Mouse (Mus musculus) intestine, embryonic 16.5 days (tissue): ENCODE results near the gene Cacna1a. TPM values are rescaled to one million over a fixed set of nuclear protein-coding genes. Genes with fewer than 3 reads are reported as not detected.

Experiments
- ATAC-seq: fragments of 200-750 bp; cut with Nextera tagmentation; 2 replicates; pipeline ENCODE4 v1.8.0; 2017; ENCODE audit warnings: moderate TSS enrichment, moderate library complexity
- H3K27ac ChIP-seq: fragments of 300-500 bp; sonication (generic); 2 replicates; pipeline ENCODE4 v1.5.1; 2014; ENCODE audit warnings: mild to moderate bottlenecking, low read length
- H3K27me3 ChIP-seq: fragments of 300-500 bp; sonication (generic); replicated peaks from 2 replicates; pipeline ENCODE4 v1.6.1; 2014; ENCODE audit warnings: low read length, control low read depth, mixed read lengths; ENCODE audit not compliant: control insufficient read depth, insufficient read depth
- H3K36me3 ChIP-seq: fragments of 300-500 bp; sonication (generic); 2 replicates; pipeline ENCODE4 v1.6.1; 2014; ENCODE audit warnings: low read length, control low read depth; ENCODE audit not compliant: control insufficient read depth, insufficient read depth
- H3K4me1 ChIP-seq: fragments of 300-500 bp; sonication (generic); 2 replicates; pipeline ENCODE4 v1.6.1; 2014; ENCODE audit warnings: low read length, control low read depth, mixed read lengths; ENCODE audit not compliant: control insufficient read depth, insufficient read depth
- H3K4me2 ChIP-seq: fragments of 300-500 bp; sonication (generic); 2 replicates; pipeline ENCODE4 v1.6.1; 2014; ENCODE audit warnings: low read depth, low read length, control low read depth
- H3K4me3 ChIP-seq: fragments of 300-500 bp; sonication (generic); 2 replicates; pipeline ENCODE4 v1.5.1; 2014; ENCODE audit warnings: mild to moderate bottlenecking, low read length
- H3K9ac ChIP-seq: fragments of 300-500 bp; sonication (generic); 2 replicates; pipeline ENCODE4 v1.6.1; 2014; ENCODE audit warnings: low read depth, low read length
- H3K9me3 ChIP-seq: fragments of 300-500 bp; sonication (generic); 2 replicates; pipeline ENCODE4 v1.6.1; 2016; ENCODE audit warnings: low read length, control low read depth; ENCODE audit not compliant: control insufficient read depth
- WGBS: fragments of 180-500 bp; shearing (Covaris S2); extraction: QIAGEN DNeasy Blood & Tissue Kit; methylation state at CpG from one replicate; pipeline ENCODE4 v1.1.7; 2014; 5-methylcytosine and 5-hydroxymethylcytosine counted together
- polyA plus RNA-seq: library from polyadenylated mRNA; unstranded; fragments of >200 nt; fragmentation: Nextera tagmentation; extraction: Ambion mirVana; gene quantifications from 2 replicates; pipeline ENCODE4 v1.2.1, GENCODE M21; 2015

The Cacna1a gene
- polyA plus RNA-seq, 1 experiment from 2014 or later = 2.5 TPM

DNA sequence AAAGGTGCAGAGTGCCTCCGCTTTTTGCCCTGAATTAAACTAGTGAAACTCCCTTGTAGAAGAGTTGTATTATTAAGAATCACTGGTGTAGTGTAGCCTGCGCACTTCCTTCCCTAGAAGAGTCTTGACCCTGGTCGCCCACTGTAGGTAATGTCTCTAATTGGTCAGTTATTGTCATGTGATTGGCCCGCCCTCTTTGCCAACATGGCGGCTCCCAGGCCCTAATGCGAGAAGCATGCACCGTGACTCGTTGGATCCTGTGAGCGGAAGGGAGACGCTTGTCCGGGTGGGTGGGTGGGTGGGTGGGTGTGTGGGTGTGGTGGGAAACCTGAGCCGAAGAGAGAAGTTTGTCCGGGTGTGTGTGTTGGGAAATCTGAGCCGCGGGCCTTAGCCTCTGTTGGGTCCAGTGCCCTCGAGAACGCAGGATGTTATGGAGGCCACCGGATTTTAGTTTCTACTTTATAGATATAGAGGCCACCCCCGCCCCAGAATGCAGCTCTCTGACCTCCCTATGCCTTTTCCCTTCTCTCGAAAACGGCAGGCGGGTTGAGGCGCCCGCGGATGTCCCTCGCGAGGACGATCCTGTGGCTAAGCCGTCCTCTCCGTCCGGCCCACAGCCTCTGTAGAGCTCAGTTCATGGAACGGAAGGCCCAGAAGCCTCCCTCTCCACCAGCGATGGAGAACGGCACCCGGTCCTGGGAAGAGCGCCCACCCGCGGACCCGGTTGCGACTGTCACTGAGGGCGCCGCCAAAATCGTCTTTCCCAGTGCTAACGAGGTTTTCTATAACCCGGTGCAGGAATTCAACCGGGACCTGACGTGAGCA lies 301.1 kb downstream of the Cacna1a start:
- H3K27me3 ChIP-seq = no peaks in the 10 kb centered on the region
- peak overlapping the region; percentile 90 for H3K4me2 ChIP-seq
- H3K4me3 ChIP-seq = peak overlapping the region; percentile 91
- no peaks in the 10 kb centered on the region for H3K9me3 ChIP-seq
- peaks cover 33% of the 10 kb centered on the region for H3K4me1 ChIP-seq
- H3K27ac ChIP-seq = peak overlapping the region; percentile 58
- ATAC-seq = peak; percentile 82
- no peaks in the 10 kb centered on the region; the same call in 1 of the 2 replicates for H3K36me3 ChIP-seq
- H3K9ac ChIP-seq = peak overlapping the region; percentile 82
- under 1% methylated on average over 47 of the region's 47 CpGs for WGBS

Other genes with a start within 250 kb of the Cacna1a start
- 25.3 and 26.0 TPM in 2 replicates for gene Cc2d1a, start 240.5 kb upstream of the Cacna1a start, polyA plus RNA-seq
- 0.61 and 0.82 TPM in 2 replicates for gene 4930432K21Rik, start 240.4 kb upstream of the Cacna1a start, polyA plus RNA-seq
- 0.89 and 1.3 TPM in 2 replicates for gene Nanos3, start 203.2 kb upstream of the Cacna1a start, polyA plus RNA-seq
- 7.1 and 7.7 TPM in 2 replicates for gene Zswim4, start 151.4 kb upstream of the Cacna1a start, polyA plus RNA-seq
- 292 and 296 TPM in 2 replicates for gene D8Ertd738e, start 138.7 kb upstream of the Cacna1a start, polyA plus RNA-seq
- 76.0 and 77.1 TPM in 2 replicates for gene Mri1, start 131.1 kb upstream of the Cacna1a start, polyA plus RNA-seq
- 13.5 and 16.3 TPM in 2 replicates for gene Ccdc130, start 118.1 kb upstream of the Cacna1a start, polyA plus RNA-seq